Mouse (Mus musculus) A20 (cell line): ENCODE measurements at regions not wholly inside any gene's neighbourhood (a gene's known extent, or its start where the extent isn't known, plus 50 kb on each side); places are given as distances from the start of the nearest gene placed in this dataset.

Experiments used
- DNase-seq: peaks from one replicate; pipeline ENCODE4 v3.0.0-alpha.2; 2011; ENCODE audit warnings: low read depth, low spot score

DNA sequence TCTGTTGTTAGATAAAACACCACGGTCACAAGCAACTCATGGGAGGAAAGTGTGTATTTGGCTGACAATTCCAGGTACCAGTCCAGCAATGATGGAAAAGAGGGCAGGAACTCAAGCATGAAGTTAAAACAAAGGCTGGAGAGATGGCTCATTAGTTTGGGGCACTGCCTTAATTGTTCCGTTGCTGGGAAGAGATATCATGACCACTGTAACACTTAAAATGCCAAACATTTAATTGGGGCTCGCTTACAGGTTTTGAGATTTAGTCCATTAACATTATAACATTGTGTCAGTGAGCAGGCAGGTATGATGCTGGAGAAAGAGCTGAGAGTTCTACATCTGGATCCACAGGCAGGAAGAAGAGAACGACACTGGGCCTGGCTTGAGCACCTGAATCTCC, 782.0 kb upstream of the Celf2 start:
- no peak for DNase-seq

DNA sequence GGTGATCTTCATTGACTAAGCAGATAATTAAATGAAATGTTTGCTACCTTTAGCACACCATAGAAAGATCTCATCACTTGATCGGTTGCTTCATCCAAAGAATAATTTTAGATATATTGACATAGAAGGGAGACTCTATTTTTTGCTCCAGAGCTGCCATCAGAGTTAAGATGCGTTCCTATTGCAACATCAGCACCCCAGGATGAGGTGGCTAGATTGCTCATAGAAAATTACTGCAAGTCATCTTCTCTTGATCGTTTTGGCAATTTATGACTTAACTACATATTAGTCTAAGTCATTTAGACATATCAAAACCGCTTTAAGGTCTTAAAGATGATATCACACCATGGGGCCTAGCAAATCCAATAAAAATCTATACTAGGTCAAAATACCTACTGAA, 778.0 kb upstream of the Celf2 start:
- DNase-seq, result no peak

DNA sequence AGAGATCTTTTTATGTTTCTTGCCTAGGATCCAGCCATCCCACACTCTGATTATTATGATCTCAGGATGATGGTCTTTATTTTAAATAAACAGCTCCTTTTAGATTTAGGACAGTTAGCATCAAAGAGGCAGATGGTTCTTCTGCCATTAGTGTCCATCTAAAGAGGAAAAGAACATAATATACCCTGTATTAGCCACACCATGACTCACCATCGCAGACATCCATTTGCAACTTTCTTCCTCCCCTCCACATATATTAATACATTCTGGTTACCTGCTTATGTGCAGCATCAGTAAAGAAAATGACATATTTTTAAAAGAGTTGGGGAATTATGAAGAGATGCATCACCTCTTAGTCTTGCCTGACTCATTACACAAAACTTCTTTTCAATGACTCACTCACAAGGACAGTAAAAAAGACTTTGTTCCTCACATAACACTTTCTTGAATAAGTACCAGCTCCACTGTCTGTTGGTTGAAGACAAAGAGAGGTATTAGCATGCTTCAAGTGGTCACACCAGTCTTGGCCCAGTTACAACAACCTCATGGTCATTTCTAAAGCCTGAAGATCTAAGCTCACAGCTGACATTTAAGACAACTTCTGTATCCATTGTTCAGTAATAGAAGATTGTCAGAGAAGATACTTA, 766.9 kb upstream of the Celf2 start:
- no peak for DNase-seq
